Mouse (Mus musculus) NIH3T3 (cell line): Measurements from ENCODE around the gene Olfr694.
"Not testable (repeated sequence)": the region's sequence is repeated elsewhere in the genome, so short reads cannot be mapped to it uniquely, and the experiment has no call there.

Experiments
- DNase-seq: peaks from one replicate; pipeline ENCODE4 v3.0.0-alpha.2; 2012; ENCODE audit warnings: low read depth

Olfr694 gene

GRCm38 (mm10) chr7:106691714-106692113 is at the start of gene Olfr694:
TSS of gene Olfr694 (minus strand) at chr7:106691814.
- DNase-seq = no peak

GRCm38 (mm10) chr7:106737028-106737427 is 45.4 kb upstream of the Olfr694 start:
- DNase-seq = no peak

GRCm38 (mm10) chr7:106733717-106734116 is 42.1 kb upstream of the Olfr694 start:
- DNase-seq = no peak

DNA sequence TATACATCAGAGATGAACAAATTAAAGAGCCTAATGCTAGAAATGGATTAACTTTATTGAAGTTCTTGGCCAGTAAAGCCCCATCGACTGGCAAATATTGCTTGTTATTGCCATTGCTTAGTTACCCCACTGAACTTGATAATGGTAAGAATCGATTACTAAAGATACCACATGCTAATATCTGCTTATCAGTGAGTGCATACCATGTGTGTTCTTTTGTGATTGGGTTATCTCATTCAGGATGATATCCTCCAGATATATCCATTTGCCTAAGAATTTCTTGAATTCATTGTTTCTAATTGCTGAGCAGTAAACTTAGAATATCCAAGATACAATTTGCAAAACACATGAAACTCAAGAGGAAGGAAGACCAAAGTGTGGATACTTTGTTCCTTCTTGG is 34.0 kb upstream of the Olfr694 start:
- DNase-seq = not testable (repeated sequence)

GRCm38 (mm10) chr7:106716296-106716695 is 24.7 kb upstream of the Olfr694 start, which contains the start of gene Olfr695:
TSS of gene Olfr695 (minus strand) at chr7:106716396.
- DNase-seq = no peak

- DNase-seq = no peak
Observed at GRCm38 (mm10) chr7:106711463-106711862, 19.8 kb upstream of the Olfr694 start.

GRCm38 (mm10) chr7:106707705-106708104 is 16.1 kb upstream of the Olfr694 start:
- not testable (repeated sequence) for DNase-seq

- DNase-seq = no peak
Observed at GRCm38 (mm10) chr7:106696891-106697290, 5.3 kb upstream of the Olfr694 start.

DNA sequence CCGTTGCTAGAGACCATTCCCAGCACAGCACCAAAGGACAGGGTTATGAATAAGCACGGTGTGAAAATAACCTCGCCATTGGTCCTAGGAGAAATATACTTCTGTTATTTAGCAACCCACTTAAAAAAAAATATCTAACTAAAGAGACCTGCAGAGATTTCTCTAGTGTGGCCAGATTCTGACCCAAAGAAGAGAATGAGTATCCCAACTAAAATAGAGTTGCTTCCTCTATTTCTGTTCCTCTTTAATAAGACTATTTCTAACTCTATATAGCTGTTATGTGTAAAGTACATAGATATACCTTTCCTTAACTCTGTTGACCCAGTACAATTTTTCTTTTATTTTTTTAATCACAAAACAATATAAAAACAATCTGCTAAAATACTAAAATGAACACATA is 1.4 kb upstream of the Olfr694 start:
- DNase-seq = no peak

GRCm38 (mm10) chr7:106685382-106685781 is 6.2 kb downstream of the Olfr694 start:
- DNase-seq = no peak

- no peak for DNase-seq
Observed at GRCm38 (mm10) chr7:106680484-106680883, 11.1 kb downstream of the Olfr694 start, which contains the start of gene Olfr693. TSS of gene Olfr693 (minus strand) at chr7:106680584.

DNA sequence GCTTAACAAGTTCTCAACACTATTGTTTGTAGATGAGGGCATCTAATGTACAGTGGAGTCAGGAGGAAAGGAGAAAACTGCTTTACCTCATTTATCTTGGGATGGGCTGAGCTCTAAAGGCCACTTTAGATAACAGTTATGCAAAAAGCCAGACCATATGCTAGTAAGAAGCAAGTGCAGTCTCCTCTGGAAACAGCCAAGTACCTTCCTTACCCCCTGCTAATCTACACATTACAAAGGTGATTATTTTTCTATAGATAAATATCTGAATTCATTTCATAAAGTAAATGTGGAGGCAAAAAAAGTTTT is 39.3 kb downstream of the Olfr694 start:
- no peak for DNase-seq

- DNase-seq = no peak
Observed at GRCm38 (mm10) chr7:106651555-106652343, 39.9 kb downstream of the Olfr694 start.

DNA sequence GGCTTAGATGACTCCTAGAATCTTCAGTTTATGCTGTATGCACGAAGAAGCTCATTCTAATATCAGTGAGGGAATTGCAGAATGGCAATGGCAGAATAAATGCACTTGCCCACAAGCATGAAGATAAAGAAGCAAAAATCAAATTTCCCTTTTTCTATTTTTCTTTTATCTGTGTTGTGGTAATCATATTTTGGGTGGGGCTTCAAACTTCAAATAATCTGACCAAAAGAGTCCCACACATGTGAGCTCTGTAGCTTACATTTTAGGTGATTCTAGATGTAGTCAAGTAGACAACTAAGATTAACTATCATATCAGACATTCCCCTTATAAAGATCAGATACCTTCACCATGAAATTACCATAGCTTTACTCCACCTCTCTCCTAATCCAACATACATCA is 41.8 kb downstream of the Olfr694 start:
- no peak for DNase-seq

DNA sequence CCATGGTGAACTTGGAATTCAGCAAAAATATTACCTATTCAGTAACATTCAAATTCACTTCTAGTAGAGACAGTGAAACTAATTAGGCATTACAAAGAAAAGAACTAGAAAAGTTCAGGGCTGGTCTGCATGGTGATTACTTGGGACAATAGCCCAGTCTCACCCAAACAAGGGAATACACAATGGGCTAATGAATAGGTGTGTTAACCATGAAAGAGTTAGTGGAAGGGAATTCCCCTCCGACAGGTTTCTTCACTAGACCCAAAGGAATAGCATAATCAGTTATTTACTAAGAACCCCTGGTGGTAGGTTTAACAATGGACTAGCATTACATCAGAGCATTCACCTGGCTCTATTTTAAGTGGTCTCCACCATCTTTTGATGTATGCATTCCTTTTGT is 46.4 kb downstream of the Olfr694 start:
- DNase-seq = no peak

DNA sequence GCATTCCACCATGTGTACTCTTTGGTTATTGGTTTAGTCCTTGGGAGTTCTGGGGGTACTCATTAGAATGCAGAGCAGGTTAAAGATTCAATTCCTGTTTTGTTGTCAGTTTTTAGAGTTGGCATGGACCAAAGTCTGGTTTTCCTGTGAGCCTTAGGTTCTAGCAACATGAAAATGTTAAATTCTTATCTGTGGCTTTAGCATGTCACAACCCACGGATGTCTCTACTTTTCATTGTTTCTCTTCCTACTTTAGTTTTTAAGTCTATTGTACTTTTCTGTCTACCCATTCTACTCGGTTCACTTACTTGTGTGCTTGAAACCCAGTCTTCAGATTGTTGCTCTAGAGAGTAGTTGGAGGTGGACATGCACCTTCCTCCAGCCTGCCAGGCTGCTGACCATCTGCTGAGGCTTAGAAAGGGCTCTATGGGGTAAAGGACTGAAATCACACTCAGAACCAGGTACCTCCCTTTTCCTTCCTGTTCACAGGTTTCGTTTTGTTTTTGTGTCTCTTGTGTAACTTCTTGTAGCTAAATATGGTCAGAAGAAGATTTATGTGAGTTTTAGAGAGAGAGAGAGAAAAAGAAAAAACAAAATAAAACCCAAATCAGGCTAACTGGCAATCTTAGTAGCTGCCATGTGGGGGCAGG is 47.3 kb downstream of the Olfr694 start:
- no peak for DNase-seq

DNA sequence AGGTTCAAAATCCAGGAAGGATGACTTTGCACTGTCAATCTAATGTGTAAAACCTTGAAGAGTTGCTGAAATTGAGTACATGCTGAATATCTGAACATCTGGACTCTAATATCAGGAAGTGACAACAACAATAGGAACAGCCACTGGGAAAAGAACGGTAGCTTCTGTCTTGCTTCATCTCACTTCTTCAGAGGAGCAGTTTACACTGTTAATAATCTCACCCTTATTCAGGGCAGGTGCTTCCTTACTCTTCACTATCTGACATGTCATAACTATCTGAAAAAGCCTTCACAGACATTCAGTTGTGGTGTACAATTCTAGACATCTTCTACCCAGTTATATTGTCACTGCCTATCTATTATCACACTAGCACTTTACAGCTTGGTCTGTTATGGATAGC is 50.8 kb downstream of the Olfr694 start:
- DNase-seq = no peak

DNA sequence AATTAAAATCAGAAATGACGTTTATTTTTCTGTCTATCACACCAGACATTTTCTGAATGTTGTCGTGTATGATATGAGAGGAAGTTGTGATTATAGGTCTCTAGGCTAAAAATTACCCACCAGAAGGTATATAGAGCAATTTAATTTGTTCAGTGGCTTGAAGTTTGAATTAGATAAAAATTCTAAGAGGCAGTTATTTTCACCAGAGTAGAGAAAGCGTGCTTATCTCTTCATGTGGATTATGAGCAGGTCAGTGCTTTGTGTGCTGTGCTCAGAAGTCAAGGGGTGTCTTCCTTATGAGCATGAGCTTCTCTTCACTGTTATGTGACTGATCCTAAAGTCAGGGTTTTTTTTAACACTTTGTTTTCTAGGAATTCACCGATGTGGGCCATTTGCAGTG is 56.1 kb downstream of the Olfr694 start:
- no peak for DNase-seq
